Mouse (Mus musculus) right cerebral cortex, adult 18-20 months (tissue): ENCODE measurements around the gene Gm21973.

ENCODE experiments used
- DNase-seq: peaks from one replicate; pipeline ENCODE4 v3.0.0; 2022; ENCODE audit warnings: mixed read lengths

Gene Gm21973

GRCm38 (mm10) chr15:10400415-10400814 lies 75.2 kb downstream of the Gm21973 start:
- peak; percentile 32 for DNase-seq

DNA sequence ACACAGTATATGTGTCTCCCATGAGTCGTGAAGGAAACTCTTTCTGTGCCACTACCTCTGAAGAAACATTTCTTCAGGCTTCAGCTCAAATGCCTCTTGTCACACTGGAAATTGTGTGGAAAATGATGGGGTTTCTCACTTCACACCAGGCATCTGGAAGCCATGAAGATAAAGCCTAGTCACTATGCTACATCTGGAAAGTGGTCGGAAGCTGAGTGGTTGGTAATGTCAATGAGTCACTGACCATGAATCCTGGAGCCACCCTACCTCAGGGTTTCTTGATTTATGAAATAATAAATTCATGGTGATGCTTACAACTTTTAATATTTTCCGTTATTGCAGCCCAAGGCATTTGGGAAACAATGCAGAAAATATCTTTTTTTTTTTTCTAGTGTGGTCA lies 84.7 kb downstream of the Gm21973 start:
- DNase-seq = no peak

DNA sequence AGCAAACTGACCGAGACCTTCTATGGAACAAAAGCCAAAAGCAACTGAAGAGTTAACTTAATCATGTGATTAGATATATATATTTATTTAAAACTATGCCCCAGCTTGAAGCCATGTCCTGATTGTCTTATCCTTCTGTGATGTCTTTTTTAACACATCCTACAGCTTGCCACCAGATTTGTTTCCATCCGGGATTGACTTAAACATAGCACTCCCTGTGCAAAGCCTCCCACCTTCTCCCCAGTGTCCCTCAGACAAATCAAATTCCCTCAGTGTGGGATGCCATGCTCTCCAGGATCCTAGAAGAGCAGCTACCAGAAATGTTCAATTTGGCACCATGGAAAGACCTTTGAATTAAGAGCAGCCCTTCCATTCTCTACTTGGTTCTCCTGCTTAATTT lies 85.7 kb downstream of the Gm21973 start:
- peak; percentile 63 for DNase-seq

GRCm38 (mm10) chr15:10413656-10414055 lies 88.5 kb downstream of the Gm21973 start:
- DNase-seq = peak; percentile 60

GRCm38 (mm10) chr15:10421138-10421784 lies 96.1 kb downstream of the Gm21973 start:
- DNase-seq = no peak

GRCm38 (mm10) chr15:10421785-10422144 lies 96.6 kb downstream of the Gm21973 start:
- DNase-seq = no peak
